Mouse (Mus musculus) ES-E14 (cell line): ENCODE data around the gene Kcnk4. TPM values are rescaled to one million over a fixed set of nuclear protein-coding genes. Genes with fewer than 3 reads are reported as not detected.

Source experiments
- DNase-seq: peaks from one replicate; pipeline ENCODE4 v3.0.0-alpha.2; 2013; ENCODE audit warnings: low read depth, low spot score
- H3K27ac ChIP-seq: 2 replicates; pipeline ENCODE4 v1.5.1; 2012; ENCODE audit warnings: low read depth, mild to moderate bottlenecking, low read length, moderate library complexity, mixed read lengths; ENCODE audit not compliant: poor library complexity, insufficient read depth, severe bottlenecking
- H3K36me3 ChIP-seq: 2 replicates; pipeline ENCODE4 v1.6.1; 2012; ENCODE audit warnings: mild to moderate bottlenecking, low read length, moderate library complexity, mixed read lengths; ENCODE audit not compliant: control insufficient read depth, poor library complexity, insufficient read depth, severe bottlenecking
- H3K4me1 ChIP-seq, 2 experiments: fragments of 150-350 bp in 1 of 2; sonication (generic) in 1 of 2; 2 replicates each; pipeline ENCODE4 v1.6.1; 2012; ENCODE audit warnings: low read length in 2 of 2, mild to moderate bottlenecking in 1 of 2, mixed read lengths in 1 of 2; ENCODE audit not compliant: control insufficient read depth in 2 of 2, insufficient read depth in 2 of 2, poor library complexity in 1 of 2
- H3K4me3 ChIP-seq, 2 experiments: fragments of 150-350 bp in 1 of 2; sonication (generic) in 1 of 2; 2 replicates each; pipeline ENCODE4 v1.5.1; 2012; ENCODE audit warnings: low read length in 2 of 2, low read depth in 1 of 2, mild to moderate bottlenecking in 1 of 2, mixed read lengths in 1 of 2; ENCODE audit not compliant: insufficient read depth in 1 of 2, poor library complexity in 1 of 2, severe bottlenecking in 1 of 2
- H3K9ac ChIP-seq: 2 replicates; pipeline ENCODE4 v1.6.1; 2012; ENCODE audit warnings: low read depth, mild to moderate bottlenecking, low read length, mixed read lengths; ENCODE audit not compliant: poor library complexity, insufficient read depth, severe bottlenecking
- H3K9me3 ChIP-seq: fragments of 150-350 bp; sonication (generic); 2 replicates; pipeline ENCODE4 v1.6.1; 2012; ENCODE audit warnings: low read depth, mild to moderate bottlenecking, low read length; ENCODE audit not compliant: control insufficient read depth, insufficient read depth
- CHD2 ChIP-seq: IDR thresholded peaks from 2 replicates; pipeline ENCODE4 v1.6.1; 2014; ENCODE audit warnings: mild to moderate bottlenecking, low read depth, low read length, inconsistent platforms
- HCFC1 ChIP-seq: IDR thresholded peaks from 2 replicates; pipeline ENCODE4 v1.6.1; 2012; ENCODE audit warnings: low read length, inconsistent platforms, borderline replicate concordance; ENCODE audit not compliant: insufficient read depth
- MAFK ChIP-seq: IDR thresholded peaks from 2 replicates; pipeline ENCODE4 v1.6.1; 2014; ENCODE audit warnings: mild to moderate bottlenecking, low read depth, low read length, inconsistent platforms; ENCODE audit not compliant: insufficient read depth
- ZC3H11A ChIP-seq: IDR thresholded peaks from 2 replicates; pipeline ENCODE4 v1.6.1; 2012; ENCODE audit warnings: low read depth, mild to moderate bottlenecking, inconsistent platforms, low read length, borderline replicate concordance
- ZNF384 ChIP-seq: IDR thresholded peaks from 2 replicates; pipeline ENCODE4 v1.6.1; 2012; ENCODE audit warnings: low read depth, low read length, inconsistent platforms
- in situ Hi-C, 2 experiments: fragments of 600-800 bp; cut with MboI; formaldehyde crosslinking; loops; one replicate each; pipeline ENCODE4 v1.15.1; 2025; ENCODE audit warnings: low sequenced_read_pairs in 2 of 2, inconsistent platforms in 1 of 2; ENCODE audit not compliant: unreplicated experiment in 2 of 2
- total RNA-seq: library from RNA; depleted of rRNA; stranded (reverse); fragments of 300-350 nt; gene quantifications from 2 replicates; pipeline ENCODE4 v1.2.3, GENCODE M21; 2012

Kcnk4 gene
- total RNA-seq, 1 experiment = 4.4 TPM

- Histone ChIP-seq H3K4me1 (peaks cover 0 to 24% of the 10 kb centered on the region in 2 experiments; a peak in 3 of 4 replicates), H3K9ac (peak overlapping the region; percentile 82), H3K36me3 (peaks cover 29% of the 10 kb centered on the region), H3K4me3 (peak overlapping the region; percentile 80), H3K9me3 (no peaks in the 10 kb centered on the region), H3K27ac (peak overlapping the region; percentile 91)
- in situ Hi-C loops = no loop called here
- DNase-seq = no peak
- TF ChIP-seq HCFC1 (no peak), ZC3H11A (no peak), ZNF384 (no peak), CHD2 (no peak), MAFK (no peak)
These were observed 17.8 kb upstream of the Kcnk4 start for GRCm38 (mm10) chr19:6951994-6952711.

GRCm38 (mm10) chr19:6951381-6951968 is 17.2 kb upstream of the Kcnk4 start:
- Histone ChIP-seq H3K9ac (peak overlapping the region; percentile 82), H3K4me3 (peak overlapping the region; percentile 80), H3K27ac (peak overlapping the region; percentile 91), H3K36me3 (peaks cover 22% of the 10 kb centered on the region), H3K4me1 (peaks cover 0 to 25% of the 10 kb centered on the region in 2 experiments; a peak in 3 of 4 replicates), H3K9me3 (no peaks in the 10 kb centered on the region)
- peak; percentile 80 for DNase-seq
- in situ Hi-C loops = no loop called here
- no peak for TF ChIP-seq ZC3H11A
- TF ChIP-seq CHD2 = no peak
- no peak for TF ChIP-seq MAFK
- peak; percentile 87 for TF ChIP-seq HCFC1
- TF ChIP-seq ZNF384 = peak; percentile 96

GRCm38 (mm10) chr19:6950613-6951153 is 16.4 kb upstream of the Kcnk4 start:
- in situ Hi-C loops = no loop called here
- Histone ChIP-seq H3K9me3 (no peaks in the 10 kb centered on the region), H3K27ac (peak overlapping the region; percentile 79; the same call in 1 of the 2 replicates), H3K4me1 (peaks cover 0 to 22% of the 10 kb centered on the region in 2 experiments; a peak in 3 of 4 replicates), H3K9ac (peak overlapping the region; percentile 81), H3K4me3 (peak overlapping the region; percentile 80), H3K36me3 (peaks cover 18% of the 10 kb centered on the region)
- DNase-seq = no peak
- TF ChIP-seq MAFK (no peak), HCFC1 (peak; percentile 85)

DNA sequence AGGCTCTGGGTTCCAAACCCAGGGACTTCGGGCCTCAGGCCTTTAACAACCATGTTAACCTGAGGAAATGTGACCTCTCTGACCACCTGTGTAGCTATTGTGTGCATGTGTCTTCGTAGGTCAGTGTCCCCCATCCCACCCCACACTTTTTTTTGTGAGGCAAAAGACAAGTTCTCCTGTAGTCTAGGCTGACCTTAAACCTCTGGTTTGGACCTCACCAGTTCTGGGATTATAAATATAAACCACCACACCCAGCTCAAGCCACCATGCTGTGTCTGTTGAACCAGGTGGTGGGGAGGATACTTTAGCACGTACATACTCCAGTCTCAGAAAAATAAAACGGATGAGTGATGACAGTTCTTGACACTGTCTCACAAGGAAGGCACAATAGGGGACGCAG is 15.6 kb upstream of the Kcnk4 start:
- no peaks in the 10 kb centered on the region for H3K9me3 ChIP-seq
- peaks cover 0 to 21% of the 10 kb centered on the region in 2 experiments; a peak in 3 of 4 replicates for H3K4me1 ChIP-seq
- no peak for DNase-seq
- no peak for TF ChIP-seq ZNF384
- TF ChIP-seq HCFC1 = no peak
- TF ChIP-seq ZC3H11A = no peak
- no peak for TF ChIP-seq MAFK
- no peak for TF ChIP-seq CHD2
- in situ Hi-C loops = no loop called here
- H3K36me3 ChIP-seq = peaks cover 10% of the 10 kb centered on the region
- peak overlapping the region; percentile 80 for H3K4me3 ChIP-seq
- H3K9ac ChIP-seq = peak overlapping the region; percentile 81; the same call in 1 of the 2 replicates
- H3K27ac ChIP-seq = no peak overlapping the region
